Mouse (Mus musculus) intestine, embryonic 14.5 days (tissue): ENCODE data around the gene Endov. TPM values are rescaled to one million over a fixed set of nuclear protein-coding genes. Genes with fewer than 3 reads are reported as not detected.

ENCODE experiments used
- ATAC-seq: fragments of 200-750 bp; cut with Nextera tagmentation; replicated peaks from 2 replicates; pipeline ENCODE4 v1.8.0; 2017; ENCODE audit warnings: low read depth, moderate number of reproducible peaks, moderate TSS enrichment, moderate library complexity; ENCODE audit not compliant: low FRiP score, low TSS enrichment
- DNase-seq: peaks from one replicate; pipeline ENCODE4 v3.0.0-alpha.2; 2018; ENCODE audit warnings: low spot score
- H3K27ac ChIP-seq: fragments of 300-500 bp; sonication (generic); 2 replicates; pipeline ENCODE4 v1.5.1; 2014; ENCODE audit warnings: low read depth, mild to moderate bottlenecking, control low read depth
- H3K27me3 ChIP-seq: fragments of 300-500 bp; sonication (generic); replicated peaks from 2 replicates; pipeline ENCODE4 v1.6.1; 2014; ENCODE audit warnings: low read length, control low read depth; ENCODE audit not compliant: control insufficient read depth, insufficient read depth
- H3K36me3 ChIP-seq: fragments of 300-500 bp; sonication (generic); 2 replicates; pipeline ENCODE4 v1.6.1; 2014; ENCODE audit warnings: low read length, control low read depth; ENCODE audit not compliant: control insufficient read depth, insufficient read depth
- H3K4me1 ChIP-seq: fragments of 300-500 bp; sonication (generic); replicated peaks from 2 replicates; pipeline ENCODE4 v1.6.1; 2014; ENCODE audit warnings: low read length, control low read depth, mixed read lengths; ENCODE audit not compliant: control insufficient read depth, insufficient read depth
- H3K4me2 ChIP-seq: fragments of 300-500 bp; sonication (generic); 2 replicates; pipeline ENCODE4 v1.6.1; 2014; ENCODE audit warnings: low read length
- H3K4me3 ChIP-seq: fragments of 300-500 bp; sonication (generic); 2 replicates; pipeline ENCODE4 v1.5.1; 2014; ENCODE audit warnings: low read depth, low read length, control low read depth, mixed read lengths
- H3K9ac ChIP-seq: fragments of 300-500 bp; sonication (generic); 2 replicates; pipeline ENCODE4 v1.6.1; 2014; ENCODE audit warnings: mild to moderate bottlenecking, low read length
- H3K9me3 ChIP-seq: fragments of 300-500 bp; sonication (generic); 2 replicates; pipeline ENCODE4 v1.6.1; 2016; ENCODE audit warnings: low read length, control low read depth; ENCODE audit not compliant: control insufficient read depth
- WGBS: fragments of 180-500 bp; shearing (Covaris S2); extraction: QIAGEN DNeasy Blood & Tissue Kit; methylation state at CpG from one replicate; pipeline ENCODE4 v1.1.7; 2014; 5-methylcytosine and 5-hydroxymethylcytosine counted together
- polyA plus RNA-seq: library from polyadenylated mRNA; unstranded; fragments of >200 nt; fragmentation: Nextera tagmentation; extraction: Ambion mirVana; gene quantifications from 2 replicates; pipeline ENCODE4 v1.2.1, GENCODE M21; 2014

Endov gene
- polyA plus RNA-seq, 1 experiment from 2014 or later = 15.3 TPM

- Histone ChIP-seq H3K4me2 (no peak overlapping the region), H3K27me3 (no peaks in the 10 kb centered on the region), H3K9ac (no peak overlapping the region), H3K36me3 (no peaks in the 10 kb centered on the region), H3K27ac (no peak overlapping the region), H3K4me1 (no peaks in the 10 kb centered on the region), H3K4me3 (no peak overlapping the region), H3K9me3 (no peaks in the 10 kb centered on the region)
- ATAC-seq = no peak
- DNase-seq = no peak
- WGBS = 83% methylated on average over 6 of the region's 6 CpGs
Observed at GRCm38 (mm10) chr11:119521920-119522710, 31.0 kb downstream of the Endov start.

DNA sequence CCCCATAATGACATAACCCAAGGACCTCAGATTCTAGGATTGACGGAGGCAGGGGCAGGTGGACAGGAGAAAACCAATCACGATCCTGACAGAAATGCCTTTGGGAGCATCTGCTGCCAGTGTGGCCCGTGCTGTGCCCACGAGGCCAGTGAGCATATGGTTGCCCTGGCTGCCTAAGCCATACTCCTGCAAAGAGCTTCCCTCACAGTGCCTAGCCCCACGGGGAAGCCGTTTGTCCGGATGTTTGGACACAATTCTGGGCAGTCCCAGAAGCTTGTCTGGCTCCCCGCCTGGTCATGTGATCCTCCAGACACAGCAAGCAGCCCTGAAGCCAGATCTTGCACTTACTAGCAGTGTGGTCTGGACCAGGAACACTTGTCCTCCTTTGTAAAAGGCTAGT is 31.6 kb downstream of the Endov start:
- Histone ChIP-seq H3K9ac (no peak overlapping the region), H3K27me3 (no peaks in the 10 kb centered on the region), H3K27ac (no peak overlapping the region), H3K4me3 (no peak overlapping the region), H3K9me3 (no peaks in the 10 kb centered on the region), H3K36me3 (no peaks in the 10 kb centered on the region), H3K4me2 (no peak overlapping the region), H3K4me1 (no peaks in the 10 kb centered on the region)
- DNase-seq = no peak
- 64% methylated on average over 8 of the region's 8 CpGs for WGBS
- ATAC-seq = no peak

GRCm38 (mm10) chr11:119523392-119523791 is 32.2 kb downstream of the Endov start:
- no peaks in the 10 kb centered on the region for H3K9me3 ChIP-seq
- ATAC-seq (no peak), DNase-seq (no peak)
- 82% methylated on average over 3 of the region's 3 CpGs for WGBS
- H3K36me3 ChIP-seq = no peaks in the 10 kb centered on the region
- H3K27me3 ChIP-seq = no peaks in the 10 kb centered on the region
- H3K27ac ChIP-seq = no peak overlapping the region
- H3K4me1 ChIP-seq = no peaks in the 10 kb centered on the region
- H3K4me2 ChIP-seq = no peak overlapping the region
- no peak overlapping the region for H3K4me3 ChIP-seq
- H3K9ac ChIP-seq = no peak overlapping the region

GRCm38 (mm10) chr11:119524545-119524949 is 33.4 kb downstream of the Endov start:
- no peaks in the 10 kb centered on the region for H3K9me3 ChIP-seq
- DNase-seq (peak; percentile 87), ATAC-seq (peak; percentile 94)
- WGBS = 3% methylated on average over 33 of the region's 33 CpGs
- H3K4me2 ChIP-seq = peak overlapping the region; percentile 73
- no peaks in the 10 kb centered on the region for H3K36me3 ChIP-seq
- H3K4me1 ChIP-seq = no peaks in the 10 kb centered on the region
- peak overlapping the region; percentile 51 for H3K4me3 ChIP-seq
- H3K9ac ChIP-seq = peak overlapping the region; percentile 56
- H3K27me3 ChIP-seq = no peaks in the 10 kb centered on the region
- no peak overlapping the region for H3K27ac ChIP-seq

DNA sequence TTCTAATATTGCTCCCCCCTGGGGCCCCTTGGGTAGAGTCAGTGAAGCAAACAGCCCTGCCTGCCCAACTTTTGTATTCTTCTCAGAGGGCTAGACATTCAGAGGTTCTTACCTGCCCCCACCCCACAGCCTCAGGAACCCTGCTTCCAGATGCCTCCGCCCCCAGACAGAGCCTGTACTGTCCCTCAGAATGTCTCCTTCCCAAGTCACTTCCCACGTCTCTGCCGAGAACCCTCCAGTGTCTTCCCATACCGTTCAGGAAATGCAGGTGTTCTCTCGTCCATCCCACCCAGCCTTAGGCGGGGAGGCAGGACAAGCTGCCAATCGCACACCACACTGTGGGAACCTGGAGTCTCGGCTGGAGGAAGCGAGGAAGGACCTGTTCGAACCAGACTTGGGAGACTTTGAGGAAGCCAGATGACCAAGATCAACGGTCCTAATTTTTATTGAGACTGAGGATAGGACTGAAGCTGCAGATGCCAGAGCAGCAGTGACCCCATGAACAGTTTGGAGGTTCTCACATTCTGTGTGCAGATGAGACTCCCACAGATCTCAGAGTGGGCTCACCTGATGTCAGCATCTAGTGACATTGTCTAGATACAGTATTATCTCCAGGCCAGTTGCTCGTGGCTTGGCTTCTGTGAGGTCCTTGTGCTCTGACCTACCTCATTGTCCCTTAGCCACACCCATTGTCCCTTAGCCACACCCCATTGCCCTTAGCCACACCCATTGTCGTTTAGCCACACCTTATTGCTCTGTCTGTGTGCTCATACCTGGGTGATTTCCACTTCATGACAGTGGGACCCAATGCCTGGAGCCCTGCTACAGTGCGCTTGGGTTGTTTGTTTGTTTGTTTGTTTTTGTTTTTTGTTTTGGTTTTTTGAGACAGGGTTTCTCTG is 35.2 kb downstream of the Endov start:
- Histone ChIP-seq H3K27ac (no peak overlapping the region), H3K4me1 (no peaks in the 10 kb centered on the region), H3K4me3 (no peak overlapping the region), H3K27me3 (no peaks in the 10 kb centered on the region), H3K9ac (no peak overlapping the region), H3K4me2 (no peak overlapping the region), H3K36me3 (no peaks in the 10 kb centered on the region), H3K9me3 (no peaks in the 10 kb centered on the region)
- WGBS = 77% methylated on average over 14 of the region's 14 CpGs
- DNase-seq (no peak), ATAC-seq (no peak)

GRCm38 (mm10) chr11:119528930-119529329 is 37.8 kb downstream of the Endov start:
- ATAC-seq (no peak), DNase-seq (no peak)

GRCm38 (mm10) chr11:119532460-119532859 is 41.3 kb downstream of the Endov start:
- ATAC-seq = no peak
- Histone ChIP-seq H3K36me3 (no peaks in the 10 kb centered on the region), H3K27ac (no peak overlapping the region), H3K4me3 (no peak overlapping the region), H3K9ac (no peak overlapping the region), H3K4me1 (no peaks in the 10 kb centered on the region), H3K27me3 (no peaks in the 10 kb centered on the region), H3K9me3 (no peaks in the 10 kb centered on the region), H3K4me2 (no peak overlapping the region)
- no peak for DNase-seq
- 74% methylated on average over 8 of the region's 8 CpGs for WGBS

More at GRCm38 (mm10) chr11:119528930-119529329, 37.8 kb downstream of the Endov start:
- H3K4me2 ChIP-seq = no peak overlapping the region
- no peak overlapping the region for H3K9ac ChIP-seq
- WGBS = 49% methylated on average over 11 of the region's 11 CpGs
- H3K9me3 ChIP-seq = no peaks in the 10 kb centered on the region
- no peak overlapping the region for H3K4me3 ChIP-seq
- H3K27ac ChIP-seq = no peak overlapping the region
- H3K27me3 ChIP-seq = no peaks in the 10 kb centered on the region
- no peaks in the 10 kb centered on the region for H3K4me1 ChIP-seq
- no peaks in the 10 kb centered on the region for H3K36me3 ChIP-seq

GRCm38 (mm10) chr11:119533745-119534144 is 42.6 kb downstream of the Endov start:
- no peak overlapping the region for H3K4me3 ChIP-seq
- WGBS = 69% methylated on average over 7 of the region's 7 CpGs
- H3K9ac ChIP-seq = no peak overlapping the region
- DNase-seq (no peak), ATAC-seq (no peak)
- H3K9me3 ChIP-seq = no peaks in the 10 kb centered on the region
- no peaks in the 10 kb centered on the region for H3K27me3 ChIP-seq
- no peak overlapping the region for H3K4me2 ChIP-seq
- no peaks in the 10 kb centered on the region for H3K4me1 ChIP-seq
- H3K36me3 ChIP-seq = no peaks in the 10 kb centered on the region
- H3K27ac ChIP-seq = no peak overlapping the region
